Mouse (Mus musculus) E14TG2a.4 (cell line): ENCODE results near the gene Prickle2.
A peak's percentile ranks its signal among the peaks of the same experiment; 100 is the strongest.

Experiments
- H3K27me3 ChIP-seq: 2 replicates; pipeline ENCODE4 v1.6.1; 2014; ENCODE audit warnings: low read length, control low read depth; ENCODE audit not compliant: insufficient read depth
- H3K36me3 ChIP-seq: 2 replicates; pipeline ENCODE4 v1.6.1; 2014; ENCODE audit warnings: low read length, control low read depth; ENCODE audit not compliant: insufficient read depth
- H3K4me1 ChIP-seq: replicated peaks from 2 replicates; pipeline ENCODE4 v1.6.1; 2014; ENCODE audit warnings: low read depth, low read length, control low read depth
- H3K4me3 ChIP-seq: replicated peaks from 2 replicates; pipeline ENCODE4 v1.5.1; 2014; ENCODE audit warnings: mild to moderate bottlenecking, low read length
- H3K9me3 ChIP-seq: 2 replicates; pipeline ENCODE4 v1.6.1; 2014; ENCODE audit warnings: low read length, control low read depth
- CTCF ChIP-seq: conservative IDR thresholded peaks from 2 replicates; pipeline ENCODE4 v1.5.1; 2014; ENCODE audit warnings: low read length
- NANOG ChIP-seq: IDR thresholded peaks from 2 replicates; pipeline ENCODE4 v1.6.1; 2014; ENCODE audit warnings: borderline replicate concordance, low read length, mixed read lengths
- POU5F1 ChIP-seq: IDR thresholded peaks from 2 replicates; pipeline ENCODE4 v1.6.1; 2014; ENCODE audit warnings: low read length, borderline replicate concordance

Prickle2 gene

GRCm38 (mm10) chr6:92706145-92706466 is at the start of gene Prickle2:
TSS of gene Prickle2 (minus strand) at chr6:92706155.
- TF ChIP-seq CTCF (no peak), NANOG (no peak), POU5F1 (no peak)
- Histone ChIP-seq H3K27me3 (peaks cover 50% of the 10 kb centered on the region), H3K4me1 (peaks cover 10% of the 10 kb centered on the region), H3K4me3 (peak within 1 kb of the TSS; percentile 84), H3K36me3 (no peaks in the 10 kb centered on the region), H3K9me3 (peaks cover 3% of the 10 kb centered on the region; the same call in 1 of the 2 replicates)

GRCm38 (mm10) chr6:92752737-92753136 is 46.8 kb upstream of the Prickle2 start:
- H3K36me3 ChIP-seq = no peaks in the 10 kb centered on the region
- H3K9me3 ChIP-seq = no peaks in the 10 kb centered on the region
- TF ChIP-seq NANOG = no peak
- no peak for TF ChIP-seq POU5F1
- no peak for TF ChIP-seq CTCF
- H3K27me3 ChIP-seq = no peaks in the 10 kb centered on the region
- no peak overlapping the region for H3K4me3 ChIP-seq
- peaks cover 5% of the 10 kb centered on the region for H3K4me1 ChIP-seq

GRCm38 (mm10) chr6:92749420-92749819 is 43.5 kb upstream of the Prickle2 start:
- H3K9me3 ChIP-seq = no peaks in the 10 kb centered on the region

GRCm38 (mm10) chr6:92743605-92744004 is 37.6 kb upstream of the Prickle2 start:
- peak; percentile 24 for TF ChIP-seq CTCF
- no peak for TF ChIP-seq POU5F1
- Histone ChIP-seq H3K36me3 (no peaks in the 10 kb centered on the region), H3K4me1 (peaks cover 18% of the 10 kb centered on the region), H3K27me3 (peaks cover 2% of the 10 kb centered on the region; the same call in 1 of the 2 replicates), H3K9me3 (peaks cover 9% of the 10 kb centered on the region), H3K4me3 (peak overlapping the region; percentile 46)

More at GRCm38 (mm10) chr6:92749420-92749819, 43.5 kb upstream of the Prickle2 start:
- H3K4me3 ChIP-seq = no peak overlapping the region
- no peaks in the 10 kb centered on the region for H3K27me3 ChIP-seq
- H3K36me3 ChIP-seq = no peaks in the 10 kb centered on the region
- TF ChIP-seq CTCF = no peak
- H3K4me1 ChIP-seq = peaks cover 10% of the 10 kb centered on the region

GRCm38 (mm10) chr6:92737116-92737515 is 31.2 kb upstream of the Prickle2 start:
- Histone ChIP-seq H3K27me3 (no peaks in the 10 kb centered on the region), H3K4me1 (peaks cover 10% of the 10 kb centered on the region), H3K9me3 (peaks cover 19% of the 10 kb centered on the region), H3K4me3 (no peak overlapping the region), H3K36me3 (no peaks in the 10 kb centered on the region)
- TF ChIP-seq POU5F1 (no peak), NANOG (no peak), CTCF (no peak)

- TF ChIP-seq NANOG (peak; percentile 62; the same call in 1 of the 2 replicates), POU5F1 (no peak), CTCF (no peak)
These were observed 27.7 kb upstream of the Prickle2 start for GRCm38 (mm10) chr6:92733651-92734050.

GRCm38 (mm10) chr6:92728514-92728913 is 22.6 kb upstream of the Prickle2 start:
- Histone ChIP-seq H3K9me3 (no peaks in the 10 kb centered on the region), H3K36me3 (no peaks in the 10 kb centered on the region), H3K27me3 (no peaks in the 10 kb centered on the region; the same call in 1 of the 2 replicates), H3K4me3 (peak overlapping the region; percentile 49), H3K4me1 (peaks cover 21% of the 10 kb centered on the region)
- TF ChIP-seq POU5F1 = no peak
- TF ChIP-seq CTCF = no peak
- no peak for TF ChIP-seq NANOG

More at GRCm38 (mm10) chr6:92733651-92734050, 27.7 kb upstream of the Prickle2 start:
- Histone ChIP-seq H3K4me3 (no peak overlapping the region), H3K4me1 (peaks cover 13% of the 10 kb centered on the region), H3K27me3 (no peaks in the 10 kb centered on the region; the same call in 1 of the 2 replicates), H3K9me3 (peaks cover 10% of the 10 kb centered on the region), H3K36me3 (no peaks in the 10 kb centered on the region)

- H3K4me3 ChIP-seq = peak overlapping the region; percentile 49
- H3K9me3 ChIP-seq = no peaks in the 10 kb centered on the region
- peaks cover 21% of the 10 kb centered on the region for H3K4me1 ChIP-seq
These were observed 22.1 kb upstream of the Prickle2 start for GRCm38 (mm10) chr6:92728084-92728483.

GRCm38 (mm10) chr6:92727351-92727986 is 21.5 kb upstream of the Prickle2 start:
- H3K9me3 ChIP-seq = no peaks in the 10 kb centered on the region
- TF ChIP-seq POU5F1 (no peak), CTCF (no peak), NANOG (no peak)
- no peak overlapping the region for H3K4me3 ChIP-seq
- H3K27me3 ChIP-seq = no peaks in the 10 kb centered on the region; the same call in 1 of the 2 replicates
- no peaks in the 10 kb centered on the region for H3K36me3 ChIP-seq
- H3K4me1 ChIP-seq = peaks cover 21% of the 10 kb centered on the region

More at GRCm38 (mm10) chr6:92728084-92728483, 22.1 kb upstream of the Prickle2 start:
- H3K27me3 ChIP-seq = no peaks in the 10 kb centered on the region; the same call in 1 of the 2 replicates
- H3K36me3 ChIP-seq = no peaks in the 10 kb centered on the region
- TF ChIP-seq CTCF (peak; percentile 99), POU5F1 (no peak), NANOG (no peak)
